15 mouse cellular contexts compared by ENCODE assay signal in genomic region chr11:94704020-94704419, GRCm38 (mm10). TPM values are rescaled to one million over a fixed set of nuclear protein-coding genes. Genes with fewer than 3 reads are reported as not detected.
DNase-seq lines count a peak whose midpoint lies in the region; ATAC-seq and TF ChIP-seq lines count a peak whose summit lies in the region.
"Had no signal": no experiment of that assay in that cellular context is flagged by ENCODE, and none has a peak within 500 bp of the region (broad histone marks: within the 10 kb centered on the region; RNA-seq: fewer than 3 reads in every experiment).

No protein-coding gene starts in this region.

- DNase-seq in kidney, postnatal 36 days, result no peak
- DNase-seq in midbrain, embryonic 11.5 days (ENCODE audit: low spot score, missing footprints), result peak; percentile 53
- DNase-seq in midbrain, embryonic 10.5 days (ENCODE audit: low spot score), result no peak
- peak; percentile 62 for DNase-seq in brain, embryonic 14.5 days (ENCODE audit: low read depth)
- DNase-seq in thymus, postnatal 25 days, result peak; percentile 33
- DNase-seq in spleen, adult 12 weeks (ENCODE audit: low spot score), result no peak
- no peak for DNase-seq in testis, postnatal 14 days (ENCODE audit: low spot score)
- DNase-seq: adrenal gland, postnatal 10 days; cerebellum, adult 18-20 months had no signal

- 56% methylated on average over 7 of the region's 7 CpGs for WGBS in kidney, embryonic 15.5 days
- WGBS in midbrain, embryonic 11.5 days, result 34% methylated on average over 7 of the region's 7 CpGs
- 41% methylated on average over 7 of the region's 7 CpGs for WGBS in midbrain, embryonic 10.5 days

- H3K4me1 ChIP-seq in kidney, embryonic 15.5 days, result peaks cover 19% of the 10 kb centered on the region
- H3K4me1 ChIP-seq in midbrain, embryonic 11.5 days (ENCODE audit: control insufficient read depth, insufficient read depth, low read length), result no peaks in the 10 kb centered on the region
- peaks cover 14% of the 10 kb centered on the region for H3K4me1 ChIP-seq in midbrain, embryonic 10.5 days

- H3K9ac ChIP-seq in kidney, embryonic 15.5 days, result no peak overlapping the region
- H3K9ac ChIP-seq in midbrain, embryonic 11.5 days (ENCODE audit: low read length), result no peak overlapping the region
- H3K9ac ChIP-seq: embryonic facial prominence, embryonic 15.5 days; heart, embryonic 13.5 days had no signal

- H3K4me2 ChIP-seq in kidney, embryonic 15.5 days, result no peak overlapping the region
- no peak overlapping the region for H3K4me2 ChIP-seq in midbrain, embryonic 11.5 days
- H3K4me2 ChIP-seq: embryonic facial prominence, embryonic 15.5 days; heart, embryonic 13.5 days had no signal

- no peak overlapping the region for H3K4me3 ChIP-seq in kidney, embryonic 15.5 days (replicated peaks)
- H3K4me3 ChIP-seq in midbrain, embryonic 11.5 days (ENCODE audit: low read depth, low read length), result no peak overlapping the region
- no peak overlapping the region for H3K4me3 ChIP-seq in midbrain, embryonic 10.5 days
- H3K4me3 ChIP-seq: embryonic facial prominence, embryonic 15.5 days; heart, embryonic 13.5 days had no signal

- no peak for ATAC-seq in kidney, embryonic 15.5 days (replicated peaks; ENCODE audit: low FRiP score)
- no peak for ATAC-seq in midbrain, embryonic 11.5 days (ENCODE audit: low FRiP score)
- ATAC-seq: inflammation-experienced regulatory T-cells, adult 6 months had no signal

- H3K36me3 ChIP-seq in kidney, embryonic 15.5 days, result no peaks in the 10 kb centered on the region
- no peaks in the 10 kb centered on the region for H3K36me3 ChIP-seq in midbrain, embryonic 11.5 days (ENCODE audit: control insufficient read depth, insufficient read depth, low read length)
- no peaks in the 10 kb centered on the region for H3K36me3 ChIP-seq in midbrain, embryonic 10.5 days
- H3K36me3 ChIP-seq: embryonic facial prominence, embryonic 15.5 days; G1E; heart, embryonic 13.5 days had no signal

- peak overlapping the region; percentile 48; the same call in 1 of the 2 replicates for H3K27ac ChIP-seq in kidney, embryonic 15.5 days
- no peak overlapping the region for H3K27ac ChIP-seq in midbrain, embryonic 11.5 days (ENCODE audit: low read depth, low read length)
- no peak overlapping the region for H3K27ac ChIP-seq in midbrain, embryonic 10.5 days (replicated peaks)
- H3K27ac ChIP-seq: heart, embryonic 13.5 days had no signal

- TF ChIP-seq CTCF in brain, embryonic 14.5 days (IDR thresholded peaks at IDR 0.05; ENCODE audit: borderline replicate concordance, extremely low read depth, insufficient read depth, insufficient read length), result no peak

- 0 out of 2 replicates have a peak, but pooled peaks cover 4% of the 10 kb centered on the region for H3K27me3 ChIP-seq in kidney, embryonic 15.5 days
- no peaks in the 10 kb centered on the region for H3K27me3 ChIP-seq in midbrain, embryonic 11.5 days (ENCODE audit: control insufficient read depth, insufficient read depth, low read length)
- H3K27me3 ChIP-seq in midbrain, embryonic 10.5 days (ENCODE audit: low read depth, poor library complexity, severe bottlenecking), result no peaks in the 10 kb centered on the region
- H3K27me3 ChIP-seq: embryonic facial prominence, embryonic 15.5 days had no signal

- H3K9me3 ChIP-seq in kidney, embryonic 15.5 days (replicated peaks), result no peaks in the 10 kb centered on the region
- H3K9me3 ChIP-seq in midbrain, embryonic 11.5 days (ENCODE audit: control insufficient read depth, low read length), result no peaks in the 10 kb centered on the region
- H3K9me3 ChIP-seq in midbrain, embryonic 10.5 days (replicated peaks), result no peaks in the 10 kb centered on the region
- H3K9me3 ChIP-seq: embryonic facial prominence, embryonic 15.5 days; G1E; heart, embryonic 13.5 days had no signal

- TF ChIP-seq POLR2A in brain, embryonic 14.5 days (IDR thresholded peaks at IDR 0.05; ENCODE audit: borderline replicate concordance, extremely low read depth, insufficient read depth, insufficient read length, poor library complexity, severe bottlenecking), result no peak

RNA-seq across cellular contexts. Expression of gene Gm11541, which starts 0.3 kb away (rescaled TPM):
- polyA plus RNA-seq in kidney, embryonic 15.5 days (2015; fragmentation: Nextera tagmentation; extraction: Ambion mirVana), result 0.53 and 0.63 TPM in 2 replicates
- polyA plus RNA-seq in midbrain, embryonic 11.5 days (2014; fragmentation: Nextera tagmentation; extraction: Ambion mirVana), result not detected in 2 replicates
- polyA plus RNA-seq in midbrain, embryonic 10.5 days (2016; fragmentation: Nextera tagmentation; extraction: Ambion mirVana), result not detected in 2 replicates
- polyA plus RNA-seq in brain, embryonic 14.5 days (2012; rRNA removed), result 0.04 TPM in 1 of 2 replicates, not detected in the other
- polyA plus RNA-seq: G1E; heart, embryonic 13.5 days; inflammation-experienced regulatory T-cells, adult 6 months; liver, embryonic 16.5 days had no signal

RNA-seq across cellular contexts. Expression of gene Xylt2, which starts 26.7 kb away (rescaled TPM):
- polyA plus RNA-seq in kidney, embryonic 15.5 days (2015; fragmentation: Nextera tagmentation; extraction: Ambion mirVana), result 20.3 and 22.4 TPM in 2 replicates
- 8.2 and 12.0 TPM in 2 replicates for polyA plus RNA-seq in midbrain, embryonic 11.5 days (2014; fragmentation: Nextera tagmentation; extraction: Ambion mirVana)
- polyA plus RNA-seq in midbrain, embryonic 10.5 days (2016; fragmentation: Nextera tagmentation; extraction: Ambion mirVana), result 13.8 and 14.4 TPM in 2 replicates
- 19.5 and 24.1 TPM in 2 replicates for polyA plus RNA-seq in brain, embryonic 14.5 days (2012; rRNA removed)

RNA-seq across cellular contexts. Expression of gene Cdc34b, which starts 37.6 kb away (rescaled TPM):
- polyA plus RNA-seq in kidney, embryonic 15.5 days (2015; fragmentation: Nextera tagmentation; extraction: Ambion mirVana), result 0.41 and 0.47 TPM in 2 replicates
- polyA plus RNA-seq in midbrain, embryonic 11.5 days (2014; fragmentation: Nextera tagmentation; extraction: Ambion mirVana), result 0.22 TPM in 1 of 2 replicates, not detected in the other
- 0.20 and 0.32 TPM in 2 replicates for polyA plus RNA-seq in midbrain, embryonic 10.5 days (2016; fragmentation: Nextera tagmentation; extraction: Ambion mirVana)
- polyA plus RNA-seq in brain, embryonic 14.5 days (2012; rRNA removed), result 0.08 and 0.16 TPM in 2 replicates
- polyA plus RNA-seq: embryonic facial prominence, embryonic 15.5 days; G1E; liver, embryonic 16.5 days had no signal

RNA-seq across cellular contexts. Expression of gene Eme1, which starts 50.3 kb away (rescaled TPM):
- 25.9 and 27.1 TPM in 2 replicates for polyA plus RNA-seq in kidney, embryonic 15.5 days (2015; fragmentation: Nextera tagmentation; extraction: Ambion mirVana)
- polyA plus RNA-seq in midbrain, embryonic 11.5 days (2014; fragmentation: Nextera tagmentation; extraction: Ambion mirVana), result 46.8 and 47.7 TPM in 2 replicates
- polyA plus RNA-seq in midbrain, embryonic 10.5 days (2016; fragmentation: Nextera tagmentation; extraction: Ambion mirVana), result 61.7 and 64.1 TPM in 2 replicates
- 7.3 and 13.5 TPM in 2 replicates for polyA plus RNA-seq in brain, embryonic 14.5 days (2012; rRNA removed)

RNA-seq across cellular contexts. Expression of gene Mrpl27, which starts 50.5 kb away (rescaled TPM):
- 148 and 154 TPM in 2 replicates for polyA plus RNA-seq in kidney, embryonic 15.5 days (2015; fragmentation: Nextera tagmentation; extraction: Ambion mirVana)
- 125 and 129 TPM in 2 replicates for polyA plus RNA-seq in midbrain, embryonic 11.5 days (2014; fragmentation: Nextera tagmentation; extraction: Ambion mirVana)
- 143 and 145 TPM in 2 replicates for polyA plus RNA-seq in midbrain, embryonic 10.5 days (2016; fragmentation: Nextera tagmentation; extraction: Ambion mirVana)
- 85.5 and 89.5 TPM in 2 replicates for polyA plus RNA-seq in brain, embryonic 14.5 days (2012; rRNA removed)

Comparison
In these comparisons a context has a peak if more than half of its experiments do, and no peak if none do; other contexts are left out.
1. DNase-seq: peak in midbrain, embryonic 11.5 days (single experiment), brain, embryonic 14.5 days (single experiment) and thymus, postnatal 25 days (single experiment); none in kidney, postnatal 36 days (0 of 2), midbrain, embryonic 10.5 days (single experiment), spleen, adult 12 weeks (single experiment) and testis, postnatal 14 days (single experiment).